ENCODE assay signal across 16 mouse cellular contexts in the genomic region with DNA sequence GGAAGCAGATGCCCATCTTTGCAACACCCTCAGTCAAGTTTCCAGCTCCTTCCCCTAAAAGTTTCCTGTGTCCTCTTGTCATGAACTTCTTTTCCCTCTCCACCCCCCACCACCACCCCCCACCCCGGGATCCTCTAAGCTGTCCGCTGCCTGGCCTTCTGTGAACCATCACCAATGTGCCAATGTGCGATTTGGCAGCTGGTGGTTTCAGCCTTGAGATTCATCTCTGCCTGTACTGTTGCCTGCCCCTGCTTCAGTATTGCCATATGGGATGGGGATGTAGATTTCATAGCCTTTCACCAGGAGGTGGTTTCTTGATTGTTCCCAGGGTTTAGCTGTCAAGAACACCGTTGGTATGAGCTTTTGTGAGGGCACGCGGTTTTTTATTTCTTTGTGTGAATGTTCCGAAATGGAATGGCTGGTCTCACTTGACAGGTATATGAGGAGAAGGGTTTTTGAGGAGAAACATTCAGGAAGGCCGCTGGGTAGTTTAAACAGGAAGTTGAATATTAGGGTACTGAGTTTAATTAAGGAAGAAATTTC.
DNase-seq lines count a peak whose midpoint lies in the region; ATAC-seq and TF ChIP-seq lines count a peak whose summit lies in the region.
"Had no signal": no experiment of that assay in that cellular context is flagged by ENCODE, and none has a peak within 500 bp of the region (broad histone marks: within the 10 kb centered on the region; RNA-seq: fewer than 3 reads in every experiment).

No protein-coding gene starts in this region.

- peaks cover 8% of the 10 kb centered on the region for H3K4me1 ChIP-seq in forebrain, postnatal 0 days (ENCODE audit: insufficient read depth)
- peaks cover 13% of the 10 kb centered on the region for H3K4me1 ChIP-seq in forebrain, embryonic 16.5 days (replicated peaks; ENCODE audit: control insufficient read depth, insufficient read depth, low read length)
- H3K4me1 ChIP-seq in midbrain, embryonic 14.5 days (ENCODE audit: control insufficient read depth, insufficient read depth, low read length), result peaks cover 27% of the 10 kb centered on the region
- peaks cover 17% of the 10 kb centered on the region for H3K4me1 ChIP-seq in midbrain, embryonic 16.5 days (ENCODE audit: control insufficient read depth, insufficient read depth, low read length)
- H3K4me1 ChIP-seq in hindbrain, postnatal 0 days (ENCODE audit: insufficient read depth, low read length), result peaks cover 11% of the 10 kb centered on the region
- no peaks in the 10 kb centered on the region for H3K4me1 ChIP-seq in thymus, adult 2 months (replicated peaks; ENCODE audit: control insufficient read depth, insufficient read depth, low read length)

- no peak for TF ChIP-seq POLR2A in thymus, adult 2 months (IDR thresholded peaks at IDR 0.05; ENCODE audit: control insufficient read depth, extremely low read depth, insufficient read depth, low read length, poor library complexity)

- no peak overlapping the region for H3K27ac ChIP-seq in forebrain, postnatal 0 days (ENCODE audit: low read depth, low read length)
- no peak overlapping the region for H3K27ac ChIP-seq in forebrain, embryonic 16.5 days (ENCODE audit: low read length)
- H3K27ac ChIP-seq in midbrain, embryonic 14.5 days (replicated peaks; ENCODE audit: low read depth, low read length), result peak overlapping the region; percentile 84
- H3K27ac ChIP-seq in midbrain, embryonic 16.5 days (ENCODE audit: low read length), result no peak overlapping the region
- H3K27ac ChIP-seq in hindbrain, postnatal 0 days, result 0 out of 2 replicates have a peak overlapping the region, but pooled peaks have one; percentile 6
- no peak overlapping the region for H3K27ac ChIP-seq in thymus, adult 2 months (ENCODE audit: control insufficient read depth, insufficient read depth, low read length)
- H3K27ac ChIP-seq: left cerebral cortex, adult 2 months had no signal

- ATAC-seq in forebrain, postnatal 0 days, result peak; percentile 18; the same call in 1 of the 2 replicates
- ATAC-seq in forebrain, embryonic 16.5 days, result no peak
- no peak for ATAC-seq in midbrain, embryonic 14.5 days (ENCODE audit: low FRiP score, low TSS enrichment)
- no peak for ATAC-seq in midbrain, embryonic 16.5 days
- ATAC-seq in hindbrain, postnatal 0 days, result no peak
- ATAC-seq: intestine, postnatal 0 days had no signal

- H3K4me3 ChIP-seq in forebrain, postnatal 0 days (ENCODE audit: low read depth, low read length), result no peak overlapping the region
- H3K4me3 ChIP-seq in forebrain, embryonic 16.5 days (replicated peaks; ENCODE audit: low read length), result no peak overlapping the region
- H3K4me3 ChIP-seq in midbrain, embryonic 14.5 days (replicated peaks; ENCODE audit: low read depth, low read length), result no peak overlapping the region
- H3K4me3 ChIP-seq in midbrain, embryonic 16.5 days (ENCODE audit: low read depth, low read length), result no peak overlapping the region
- H3K4me3 ChIP-seq in hindbrain, postnatal 0 days (ENCODE audit: low read length), result no peak overlapping the region
- H3K4me3 ChIP-seq in thymus, adult 2 months (ENCODE audit: control insufficient read depth, insufficient read depth, low read length), result no peak overlapping the region
- H3K4me3 ChIP-seq: left cerebral cortex, adult 2 months had no signal

- no peaks in the 10 kb centered on the region for H3K9me3 ChIP-seq in forebrain, postnatal 0 days (ENCODE audit: low read length)
- no peaks in the 10 kb centered on the region for H3K9me3 ChIP-seq in forebrain, embryonic 16.5 days (ENCODE audit: control insufficient read depth, low read length)
- H3K9me3 ChIP-seq in midbrain, embryonic 14.5 days (ENCODE audit: control insufficient read depth, low read length), result no peaks in the 10 kb centered on the region
- no peaks in the 10 kb centered on the region for H3K9me3 ChIP-seq in midbrain, embryonic 16.5 days (replicated peaks; ENCODE audit: control insufficient read depth, low read length, poor library complexity, severe bottlenecking)
- no peaks in the 10 kb centered on the region for H3K9me3 ChIP-seq in hindbrain, postnatal 0 days (ENCODE audit: low read length)

- no peak overlapping the region for H3K4me2 ChIP-seq in forebrain, postnatal 0 days (ENCODE audit: low read depth)
- H3K4me2 ChIP-seq in forebrain, embryonic 16.5 days (ENCODE audit: low read length), result no peak overlapping the region
- H3K4me2 ChIP-seq in midbrain, embryonic 14.5 days (ENCODE audit: low read length), result no peak overlapping the region
- H3K4me2 ChIP-seq in midbrain, embryonic 16.5 days (ENCODE audit: low read length), result no peak overlapping the region
- H3K4me2 ChIP-seq in hindbrain, postnatal 0 days (ENCODE audit: low read depth, low read length), result no peak overlapping the region

- no peak for TF ChIP-seq CTCF in forebrain, postnatal 0 days (IDR thresholded peaks at IDR 0.05; ENCODE audit: low read depth)
- TF ChIP-seq CTCF in hindbrain, postnatal 0 days (IDR thresholded peaks at IDR 0.05; ENCODE audit: low read depth), result no peak
- no peak for TF ChIP-seq CTCF in thymus, adult 2 months (IDR thresholded peaks at IDR 0.05; ENCODE audit: borderline replicate concordance, control insufficient read depth, extremely low read depth, insufficient read depth, low read length, poor library complexity)

- H3K27me3 ChIP-seq in forebrain, postnatal 0 days (ENCODE audit: insufficient read depth, low read length), result no peaks in the 10 kb centered on the region
- no peaks in the 10 kb centered on the region for H3K27me3 ChIP-seq in forebrain, embryonic 16.5 days (replicated peaks; ENCODE audit: control insufficient read depth, insufficient read depth, low read length)
- no peaks in the 10 kb centered on the region for H3K27me3 ChIP-seq in midbrain, embryonic 14.5 days (ENCODE audit: control insufficient read depth, insufficient read depth, low read length)
- H3K27me3 ChIP-seq in midbrain, embryonic 16.5 days (ENCODE audit: control insufficient read depth, insufficient read depth, low read depth, low read length), result no peaks in the 10 kb centered on the region
- no peaks in the 10 kb centered on the region for H3K27me3 ChIP-seq in hindbrain, postnatal 0 days (ENCODE audit: insufficient read depth, low read length)
- no peaks in the 10 kb centered on the region for H3K27me3 ChIP-seq in thymus, adult 2 months (ENCODE audit: control insufficient read depth, insufficient read depth, low read length)

- 66% methylated on average over 8 of the region's 8 CpGs for WGBS in forebrain, postnatal 0 days
- 58% methylated on average over 8 of the region's 8 CpGs for WGBS in forebrain, embryonic 16.5 days
- 63% methylated on average over 8 of the region's 8 CpGs for WGBS in midbrain, embryonic 14.5 days
- WGBS in midbrain, embryonic 16.5 days, result 68% methylated on average over 8 of the region's 8 CpGs
- 56% methylated on average over 8 of the region's 8 CpGs for WGBS in hindbrain, postnatal 0 days
- WGBS in thymus, adult 2 months, result 88% methylated on average over 8 of the region's 8 CpGs

- no peak overlapping the region for H3K9ac ChIP-seq in forebrain, postnatal 0 days
- H3K9ac ChIP-seq in forebrain, embryonic 16.5 days (replicated peaks; ENCODE audit: low read depth, low read length), result no peak overlapping the region
- H3K9ac ChIP-seq in midbrain, embryonic 14.5 days (replicated peaks; ENCODE audit: low read length), result no peak overlapping the region
- no peak overlapping the region for H3K9ac ChIP-seq in midbrain, embryonic 16.5 days (ENCODE audit: low read depth, low read length)
- no peak overlapping the region for H3K9ac ChIP-seq in hindbrain, postnatal 0 days (replicated peaks; ENCODE audit: low read length)

- DNase-seq in forebrain, postnatal 0 days, result no peak
- no peak for DNase-seq in midbrain, embryonic 14.5 days
- no peak for DNase-seq in hindbrain, postnatal 0 days (ENCODE audit: low spot score)
- no peak for DNase-seq in thymus, postnatal 4 days
- no peak for DNase-seq in thymus, adult 2 months
- DNase-seq: adrenal gland, postnatal 25 days; heart, adult 18-20 months; heart, postnatal 4 days; kidney, postnatal 10 days; lung, adult 18-20 months; retina, postnatal 1 day; right cerebral cortex, postnatal 4 days had no signal

- no peaks in the 10 kb centered on the region for H3K36me3 ChIP-seq in forebrain, postnatal 0 days (ENCODE audit: insufficient read depth)
- no peaks in the 10 kb centered on the region for H3K36me3 ChIP-seq in forebrain, embryonic 16.5 days (ENCODE audit: control insufficient read depth, insufficient read depth)
- H3K36me3 ChIP-seq in midbrain, embryonic 14.5 days (ENCODE audit: control insufficient read depth, insufficient read depth, low read length), result no peaks in the 10 kb centered on the region
- no peaks in the 10 kb centered on the region for H3K36me3 ChIP-seq in midbrain, embryonic 16.5 days (ENCODE audit: control insufficient read depth, insufficient read depth, low read length)
- H3K36me3 ChIP-seq in hindbrain, postnatal 0 days (ENCODE audit: insufficient read depth, low read length), result no peaks in the 10 kb centered on the region
- H3K36me3 ChIP-seq in thymus, adult 2 months (ENCODE audit: control insufficient read depth, insufficient read depth, low read length), result no peaks in the 10 kb centered on the region

Comparison
In these comparisons a context has a peak if more than half of its experiments do, and no peak if none do; other contexts are left out.
1. H3K27ac ChIP-seq: peak in midbrain, embryonic 14.5 days (single experiment) and hindbrain, postnatal 0 days (single experiment); none in forebrain, postnatal 0 days (single experiment), forebrain, embryonic 16.5 days (single experiment), midbrain, embryonic 16.5 days (single experiment) and thymus, adult 2 months (single experiment).